Mouse (Mus musculus) C2C12 (cell line): ENCODE measurements around the gene Mtfmt. TPM values are rescaled to one million over a fixed set of nuclear protein-coding genes. Genes with fewer than 3 reads are reported as not detected.

Experiments
- H3K27me3 ChIP-seq: one replicate; pipeline ENCODE4 v1.6.1; 2011; ENCODE audit not compliant: control insufficient read depth, insufficient read depth, insufficient read length
- H3K36me3 ChIP-seq: one replicate; pipeline ENCODE4 v1.6.1; 2011; ENCODE audit not compliant: control insufficient read depth, insufficient read depth
- H3K4me3 ChIP-seq: one replicate; pipeline ENCODE4 v1.5.1; 2011; ENCODE audit warnings: mild to moderate bottlenecking, control low read depth; ENCODE audit not compliant: poor library complexity, insufficient read depth, severe bottlenecking
- H3K79me2 ChIP-seq: one replicate; pipeline ENCODE4 v1.6.1; 2011; ENCODE audit not compliant: control insufficient read depth, insufficient read depth
- H3K79me3 ChIP-seq: one replicate; pipeline ENCODE4 v1.6.1; 2011; ENCODE audit warnings: low read depth, control low read depth
- H3ac ChIP-seq: one replicate; pipeline ENCODE3; 2011; ENCODE audit warnings: low read depth; ENCODE audit not compliant: control insufficient read depth, insufficient read length
- CEBPB ChIP-seq: IDR thresholded peaks from one replicate; pipeline ENCODE4 v1.6.1; 2011; ENCODE audit warnings: low read depth, mild to moderate bottlenecking, control low read depth, moderate library complexity
- CTCF ChIP-seq: IDR thresholded peaks from one replicate; pipeline ENCODE4 v1.5.1; 2011; ENCODE audit not compliant: control insufficient read depth, insufficient read depth, insufficient read length
- FOSL1 ChIP-seq: IDR thresholded peaks from one replicate; pipeline ENCODE4 v1.8.0; 2011; ENCODE audit warnings: mild to moderate bottlenecking, low read length; ENCODE audit not compliant: poor library complexity, insufficient read depth, severe bottlenecking
- MAX ChIP-seq: IDR thresholded peaks from one replicate; pipeline ENCODE4 v1.6.1; 2011; ENCODE audit warnings: mild to moderate bottlenecking, control low read depth
- MYOD1 ChIP-seq: IDR thresholded peaks from one replicate; pipeline ENCODE4 v1.6.1; 2011; ENCODE audit warnings: low read depth; ENCODE audit not compliant: control insufficient read depth, insufficient read length
- MYOG ChIP-seq: IDR thresholded peaks from one replicate; pipeline ENCODE4 v1.6.1; 2011; ENCODE audit not compliant: control insufficient read depth, insufficient read length; ENCODE audit errors: extremely low read depth
- USF1 ChIP-seq: IDR thresholded peaks from one replicate; pipeline ENCODE4 v1.6.1; 2011; ENCODE audit warnings: low read depth, mild to moderate bottlenecking, control low read depth, moderate library complexity
- polyA plus RNA-seq: library from polyadenylated mRNA; unstranded; fragments of >200 nt; fragmentation: generic; extraction: Trizol; gene quantifications from one replicate; pipeline ENCODE4 v1.2.1, GENCODE M21; 2012; ENCODE audit warnings: missing spikeins

Mtfmt gene
- polyA plus RNA-seq, 1 experiment: 7.1 TPM

DNA sequence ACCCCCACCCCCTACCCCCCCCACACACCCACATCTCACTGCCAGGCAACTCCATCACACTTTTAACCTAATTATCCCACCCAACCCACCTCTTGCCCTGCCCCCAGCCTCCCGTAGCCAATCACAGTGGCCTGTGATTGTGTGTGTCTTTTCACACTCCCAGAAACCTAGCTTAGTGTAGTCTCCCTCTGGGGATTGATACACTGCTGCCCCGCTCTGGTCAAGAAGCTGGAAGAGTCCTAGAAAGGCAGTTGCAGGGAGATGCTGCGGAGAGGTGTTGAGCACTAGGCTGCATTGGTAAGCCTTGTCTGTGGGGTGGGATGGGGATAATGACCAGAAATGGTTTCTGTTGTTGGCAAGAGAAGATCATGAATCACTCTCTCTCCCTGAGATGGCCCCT, 17.8 kb upstream of the Mtfmt start:
- Histone ChIP-seq H3ac (no peak overlapping the region), H3K27me3 (no peaks in the 10 kb centered on the region), H3K79me3 (no peaks in the 10 kb centered on the region), H3K4me3 (no peak overlapping the region), H3K79me2 (no peaks in the 10 kb centered on the region), H3K36me3 (no peaks in the 10 kb centered on the region)
- TF ChIP-seq MYOG: no peak
- no peak for TF ChIP-seq MAX
- TF ChIP-seq USF1: no peak
- no peak for TF ChIP-seq MYOD1
- TF ChIP-seq FOSL1: no peak
- no peak for TF ChIP-seq CEBPB
- TF ChIP-seq CTCF: no peak

DNA sequence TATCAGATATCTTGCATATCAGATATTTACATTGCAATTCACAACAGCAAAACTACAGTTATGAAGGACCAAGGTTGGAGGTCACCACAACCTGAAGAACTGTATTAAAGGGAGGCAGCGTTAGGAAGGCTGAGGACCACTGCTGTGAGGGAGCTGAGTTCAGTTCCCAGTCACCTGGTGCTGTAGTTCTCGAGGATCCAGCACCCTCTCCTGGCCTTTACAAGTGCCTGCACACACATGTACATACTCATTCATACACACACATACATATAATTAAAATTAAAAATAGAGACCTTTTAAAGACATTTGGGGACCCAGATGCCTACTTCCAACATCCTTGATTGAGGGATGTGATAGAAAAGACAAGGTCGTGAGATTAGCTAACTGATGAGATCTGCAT, 15.9 kb upstream of the Mtfmt start:
- TF ChIP-seq MYOD1 (no peak), MAX (no peak), CTCF (no peak), USF1 (no peak), MYOG (no peak)
- Histone ChIP-seq H3K27me3 (peaks cover 4% of the 10 kb centered on the region), H3K79me3 (no peaks in the 10 kb centered on the region), H3K79me2 (no peaks in the 10 kb centered on the region), H3K4me3 (no peak overlapping the region), H3K36me3 (no peaks in the 10 kb centered on the region), H3ac (no peak overlapping the region)

GRCm38 (mm10) chr9:65422760-65423501, 12.7 kb upstream of the Mtfmt start, which contains the start of gene Slc51b:
Slc51b (minus strand) TSS chr9:65422955.
- Histone ChIP-seq H3K27me3 (peaks cover 4% of the 10 kb centered on the region), H3K36me3 (no peaks in the 10 kb centered on the region), H3K4me3 (no peak within 1 kb of the TSS), H3K79me3 (no peaks in the 10 kb centered on the region), H3ac (no peak within 1 kb of the TSS), H3K79me2 (no peaks in the 10 kb centered on the region)
- no peak for TF ChIP-seq CTCF
- no peak for TF ChIP-seq USF1
- TF ChIP-seq CEBPB: no peak
- TF ChIP-seq MYOG: no peak
- no peak for TF ChIP-seq FOSL1
- no peak for TF ChIP-seq MYOD1
- TF ChIP-seq MAX: no peak

DNA sequence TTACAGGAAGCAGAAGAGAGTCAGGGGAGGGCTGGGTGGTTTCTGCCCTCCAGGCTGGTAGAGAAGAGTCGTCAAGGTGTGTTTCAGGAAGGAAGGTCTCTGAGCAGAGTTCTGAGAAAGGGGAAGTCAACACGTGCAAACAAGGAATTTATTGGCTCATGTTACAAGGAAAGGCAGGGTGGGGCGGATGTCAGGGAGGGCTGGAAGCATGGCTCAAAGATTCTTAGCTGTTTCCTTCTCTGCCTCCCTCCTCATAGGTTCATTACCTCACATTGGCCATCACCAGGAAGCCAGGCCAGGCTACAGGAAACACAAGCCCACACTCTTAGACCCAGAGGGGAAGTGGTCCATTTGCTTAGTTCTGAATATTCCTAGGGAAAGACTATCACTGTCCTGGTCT, 11.2 kb upstream of the Mtfmt start:
- H3K79me2 ChIP-seq: no peaks in the 10 kb centered on the region
- H3K4me3 ChIP-seq: no peak overlapping the region
- no peak overlapping the region for H3ac ChIP-seq
- peaks cover 4% of the 10 kb centered on the region for H3K27me3 ChIP-seq
- no peak for TF ChIP-seq FOSL1
- TF ChIP-seq MYOD1: no peak
- TF ChIP-seq MYOG: no peak
- no peak for TF ChIP-seq USF1
- no peak for TF ChIP-seq CTCF
- no peak for TF ChIP-seq MAX
- TF ChIP-seq CEBPB: no peak
- no peaks in the 10 kb centered on the region for H3K79me3 ChIP-seq
- no peaks in the 10 kb centered on the region for H3K36me3 ChIP-seq

DNA sequence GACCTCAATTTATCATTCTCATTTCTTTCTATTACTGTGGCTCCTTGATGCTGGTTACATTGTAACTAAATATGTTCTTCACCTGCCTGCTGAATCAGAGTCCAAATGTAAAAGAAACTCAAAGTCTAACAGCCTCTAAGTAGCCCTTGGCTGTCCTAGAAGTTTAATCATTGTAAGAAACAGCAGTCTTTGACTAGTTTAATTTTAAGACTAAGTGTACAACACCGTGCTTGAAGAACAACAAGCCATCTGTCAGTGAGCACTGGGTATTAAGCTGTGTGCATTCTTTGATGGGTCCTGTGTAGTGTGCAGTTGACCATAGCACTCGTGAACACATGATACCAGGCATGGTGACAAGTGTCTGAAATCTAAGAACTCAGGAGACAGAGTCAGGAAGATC, 8.1 kb upstream of the Mtfmt start:
- Histone ChIP-seq H3K79me2 (no peaks in the 10 kb centered on the region), H3K4me3 (no peak overlapping the region), H3K36me3 (no peaks in the 10 kb centered on the region), H3K79me3 (no peaks in the 10 kb centered on the region), H3K27me3 (peaks cover 4% of the 10 kb centered on the region), H3ac (no peak overlapping the region)
- TF ChIP-seq CEBPB (no peak), USF1 (no peak)

- Histone ChIP-seq H3ac (no peak overlapping the region), H3K79me3 (no peaks in the 10 kb centered on the region), H3K4me3 (no peak overlapping the region), H3K79me2 (no peaks in the 10 kb centered on the region), H3K36me3 (no peaks in the 10 kb centered on the region), H3K27me3 (peaks cover 3% of the 10 kb centered on the region)
- TF ChIP-seq FOSL1: no peak
Observed at GRCm38 (mm10) chr9:65428003-65428402, 7.6 kb upstream of the Mtfmt start.
